Mouse (Mus musculus): ENCODE measurements around the gene Ccdc185. TPM values are rescaled to one million over a fixed set of nuclear protein-coding genes. Genes with fewer than 3 reads are reported as not detected.

The Ccdc185 gene
- not detected in 2 replicates for polyA plus RNA-seq (2015; fragmentation: Nextera tagmentation; extraction: Ambion mirVana)

GRCm38 (mm10) chr1:182749080-182749479 lies at the start of gene Ccdc185:
Gene Ccdc185, minus strand, starts transcription at chr1:182749180.
- Histone ChIP-seq H3K9ac (no peak within 1 kb of the TSS), H3K27ac (no peak within 1 kb of the TSS), H3K27me3 (peaks cover 8% of the 10 kb centered on the region), H3K36me3 (no peaks in the 10 kb centered on the region), H3K4me1 (replicated peaks) (no peaks in the 10 kb centered on the region), H3K9me3 (replicated peaks) (no peaks in the 10 kb centered on the region), H3K4me2 (no peak within 1 kb of the TSS), H3K4me3 (no peak within 1 kb of the TSS)
- no peak for ATAC-seq (replicated peaks; ENCODE audit: insufficient number of reproducible peaks, insufficient read depth, low FRiP score, low read depth)
- WGBS, result 86% methylated on average over 9 of the region's 9 CpGs

GRCm38 (mm10) chr1:182797048-182797447 lies 48.1 kb upstream of the Ccdc185 start:
- Histone ChIP-seq H3K36me3 (no peaks in the 10 kb centered on the region), H3K9me3 (replicated peaks) (no peaks in the 10 kb centered on the region), H3K27ac (no peak overlapping the region), H3K4me3 (no peak overlapping the region), H3K9ac (no peak overlapping the region), H3K4me1 (replicated peaks) (peaks cover 22% of the 10 kb centered on the region), H3K4me2 (peak overlapping the region; percentile 26; the same call in 1 of the 2 replicates), H3K27me3 (no peaks in the 10 kb centered on the region)
- no peak for ATAC-seq (replicated peaks; ENCODE audit: insufficient number of reproducible peaks, insufficient read depth, low FRiP score, low read depth)
- WGBS, result 51% methylated on average over 14 of the region's 14 CpGs

GRCm38 (mm10) chr1:182794628-182795027 lies 45.6 kb upstream of the Ccdc185 start:
- no peak overlapping the region for H3K9ac ChIP-seq
- no peaks in the 10 kb centered on the region for H3K9me3 ChIP-seq (replicated peaks)
- no peaks in the 10 kb centered on the region for H3K27me3 ChIP-seq
- peaks cover 26% of the 10 kb centered on the region for H3K4me1 ChIP-seq (replicated peaks)
- no peaks in the 10 kb centered on the region for H3K36me3 ChIP-seq
- no peak overlapping the region for H3K27ac ChIP-seq
- H3K4me2 ChIP-seq, result no peak overlapping the region
- 80% methylated on average over 9 of the region's 9 CpGs for WGBS
- no peak overlapping the region for H3K4me3 ChIP-seq
- no peak for ATAC-seq (replicated peaks; ENCODE audit: insufficient number of reproducible peaks, insufficient read depth, low FRiP score, low read depth)

GRCm38 (mm10) chr1:182794221-182794620 lies 45.2 kb upstream of the Ccdc185 start:
- Histone ChIP-seq H3K4me3 (no peak overlapping the region), H3K9me3 (replicated peaks) (no peaks in the 10 kb centered on the region), H3K4me1 (replicated peaks) (peaks cover 28% of the 10 kb centered on the region), H3K27me3 (no peaks in the 10 kb centered on the region), H3K9ac (no peak overlapping the region), H3K4me2 (no peak overlapping the region), H3K27ac (no peak overlapping the region), H3K36me3 (no peaks in the 10 kb centered on the region)
- no peak for ATAC-seq (replicated peaks; ENCODE audit: insufficient number of reproducible peaks, insufficient read depth, low FRiP score, low read depth)
- 78% methylated on average over 10 of the region's 10 CpGs for whole genome bisulfite sequencing

- Histone ChIP-seq H3K4me3 (peak overlapping the region; percentile 30; the same call in 1 of the 2 replicates), H3K36me3 (no peaks in the 10 kb centered on the region), H3K9me3 (replicated peaks) (no peaks in the 10 kb centered on the region), H3K27me3 (no peaks in the 10 kb centered on the region), H3K4me1 (replicated peaks) (peaks cover 33% of the 10 kb centered on the region), H3K9ac (0 out of 2 replicates have a peak overlapping the region, but pooled peaks have one; percentile 28), H3K27ac (peak overlapping the region; percentile 88), H3K4me2 (peak overlapping the region; percentile 60)
- peak; percentile 85; the same call in 1 of the 2 replicates for ATAC-seq (replicated peaks; ENCODE audit: insufficient number of reproducible peaks, insufficient read depth, low FRiP score, low read depth)
- 12% methylated on average over 16 of the region's 16 CpGs for WGBS
Measured at GRCm38 (mm10) chr1:182792521-182793071, 43.6 kb upstream of the Ccdc185 start.

- H3K27me3 ChIP-seq, result no peaks in the 10 kb centered on the region
- no peaks in the 10 kb centered on the region for H3K9me3 ChIP-seq (replicated peaks)
- H3K9ac ChIP-seq, result no peak overlapping the region
- no peaks in the 10 kb centered on the region for H3K36me3 ChIP-seq
- H3K4me2 ChIP-seq, result no peak overlapping the region
- no peak for ATAC-seq (replicated peaks; ENCODE audit: insufficient number of reproducible peaks, insufficient read depth, low FRiP score, low read depth)
- peaks cover 23% of the 10 kb centered on the region for H3K4me1 ChIP-seq (replicated peaks)
- H3K27ac ChIP-seq, result no peak overlapping the region
- WGBS, result 34% methylated on average over 6 of the region's 6 CpGs
- H3K4me3 ChIP-seq, result no peak overlapping the region
Measured at GRCm38 (mm10) chr1:182788896-182789295, 39.9 kb upstream of the Ccdc185 start.

GRCm38 (mm10) chr1:182787030-182787429 lies 38.0 kb upstream of the Ccdc185 start:
- WGBS, result 52% methylated on average over 7 of the region's 7 CpGs
- no peak overlapping the region for H3K9ac ChIP-seq
- H3K27ac ChIP-seq, result no peak overlapping the region
- no peaks in the 10 kb centered on the region for H3K27me3 ChIP-seq
- H3K4me1 ChIP-seq (replicated peaks), result peaks cover 11% of the 10 kb centered on the region
- no peak overlapping the region for H3K4me3 ChIP-seq
- no peaks in the 10 kb centered on the region for H3K9me3 ChIP-seq (replicated peaks)
- no peaks in the 10 kb centered on the region for H3K36me3 ChIP-seq
- no peak overlapping the region for H3K4me2 ChIP-seq
- no peak for ATAC-seq (replicated peaks; ENCODE audit: insufficient number of reproducible peaks, insufficient read depth, low FRiP score, low read depth)

- whole genome bisulfite sequencing, result 86% methylated on average over 5 of the region's 5 CpGs
- Histone ChIP-seq H3K9ac (no peak overlapping the region), H3K4me2 (no peak overlapping the region), H3K4me3 (no peak overlapping the region), H3K9me3 (replicated peaks) (no peaks in the 10 kb centered on the region), H3K36me3 (no peaks in the 10 kb centered on the region), H3K27me3 (no peaks in the 10 kb centered on the region), H3K27ac (no peak overlapping the region), H3K4me1 (replicated peaks) (peaks cover 9% of the 10 kb centered on the region)
- ATAC-seq (replicated peaks; ENCODE audit: insufficient number of reproducible peaks, insufficient read depth, low FRiP score, low read depth), result no peak
Measured at GRCm38 (mm10) chr1:182785504-182785903, 36.5 kb upstream of the Ccdc185 start.

- WGBS, result 77% methylated on average over 3 of the region's 3 CpGs
- H3K9ac ChIP-seq, result no peak overlapping the region
- H3K27ac ChIP-seq, result no peak overlapping the region
- no peaks in the 10 kb centered on the region for H3K9me3 ChIP-seq (replicated peaks)
- ATAC-seq (replicated peaks; ENCODE audit: insufficient number of reproducible peaks, insufficient read depth, low FRiP score, low read depth), result no peak
- no peak overlapping the region for H3K4me3 ChIP-seq
- peaks cover 7% of the 10 kb centered on the region for H3K4me1 ChIP-seq (replicated peaks)
- H3K4me2 ChIP-seq, result no peak overlapping the region
- no peaks in the 10 kb centered on the region for H3K36me3 ChIP-seq
- no peaks in the 10 kb centered on the region for H3K27me3 ChIP-seq
Measured at GRCm38 (mm10) chr1:182784784-182785183, 35.8 kb upstream of the Ccdc185 start.

GRCm38 (mm10) chr1:182783774-182784173 lies 34.8 kb upstream of the Ccdc185 start:
- no peak overlapping the region for H3K27ac ChIP-seq
- 86% methylated on average over 7 of the region's 7 CpGs for WGBS
- no peaks in the 10 kb centered on the region for H3K27me3 ChIP-seq
- no peak for ATAC-seq (replicated peaks; ENCODE audit: insufficient number of reproducible peaks, insufficient read depth, low FRiP score, low read depth)
- H3K9ac ChIP-seq, result no peak overlapping the region
- H3K4me3 ChIP-seq, result no peak overlapping the region
- H3K4me1 ChIP-seq (replicated peaks), result peaks cover under 1% of the 10 kb centered on the region; the same call in 1 of the 2 replicates
- no peak overlapping the region for H3K4me2 ChIP-seq
- no peaks in the 10 kb centered on the region for H3K9me3 ChIP-seq (replicated peaks)
- no peaks in the 10 kb centered on the region for H3K36me3 ChIP-seq

- ATAC-seq (replicated peaks; ENCODE audit: insufficient number of reproducible peaks, insufficient read depth, low FRiP score, low read depth), result no peak
- Histone ChIP-seq H3K4me1 (replicated peaks) (peaks cover 12% of the 10 kb centered on the region), H3K36me3 (no peaks in the 10 kb centered on the region), H3K27ac (no peak overlapping the region), H3K9me3 (replicated peaks) (no peaks in the 10 kb centered on the region), H3K4me2 (no peak overlapping the region), H3K9ac (no peak overlapping the region), H3K27me3 (no peaks in the 10 kb centered on the region), H3K4me3 (no peak overlapping the region)
- 65% methylated on average over 6 of the region's 6 CpGs for WGBS
Measured at GRCm38 (mm10) chr1:182779024-182779520, 30.1 kb upstream of the Ccdc185 start.

- Histone ChIP-seq H3K9me3 (replicated peaks) (no peaks in the 10 kb centered on the region), H3K9ac (no peak overlapping the region), H3K27me3 (no peaks in the 10 kb centered on the region), H3K27ac (no peak overlapping the region), H3K4me3 (no peak overlapping the region), H3K36me3 (no peaks in the 10 kb centered on the region), H3K4me2 (no peak overlapping the region), H3K4me1 (replicated peaks) (peaks cover 12% of the 10 kb centered on the region)
- ATAC-seq (replicated peaks; ENCODE audit: insufficient number of reproducible peaks, insufficient read depth, low FRiP score, low read depth), result no peak
- 62% methylated on average over 13 of the region's 13 CpGs for WGBS
Measured at GRCm38 (mm10) chr1:182778225-182778624, 29.2 kb upstream of the Ccdc185 start.
